Mouse (Mus musculus): ENCODE measurements around the gene Mars2.

- no peak for TF ChIP-seq CTCF (IDR thresholded peaks at IDR 0.05; ENCODE audit: control insufficient read depth, insufficient read depth, insufficient replicate concordance, low read depth, low read length)
- no peak for TF ChIP-seq POLR2A (IDR thresholded peaks at IDR 0.05; ENCODE audit: control insufficient read depth, low read depth, low read length)
These were observed 26.6 kb upstream of the Mars2 start for GRCm38 (mm10) chr1:55210202-55210965.
